Mouse (Mus musculus) megakaryocyte, adult 5-6 weeks (primary cell): ENCODE results near the gene 4930442H23Rik. TPM values are rescaled to one million over a fixed set of nuclear protein-coding genes. Genes with fewer than 3 reads are reported as not detected.

ENCODE experiments used
- ATAC-seq: 2 replicates; pipeline ENCODE4 v1.8.0; 2016; ENCODE audit warnings: mild to moderate bottlenecking, inconsistent platforms; ENCODE audit not compliant: poor library complexity, severe bottlenecking
- total RNA-seq, 2 experiments: library from RNA; stranded (forward) in 1 of 2; stranded (reverse) in 1 of 2; fragments of 153-499, 151-499 nt in 1 of 2; fragments of 221-1000, 200-1000 nt in 1 of 2; gene quantifications; 2 replicates each; pipeline versions ENCODE4 v1.2.3 to v1.2.4; 2015 to 2017

Gene 4930442H23Rik
- total RNA-seq, 2 experiments from 2014 or later = not detected

DNA sequence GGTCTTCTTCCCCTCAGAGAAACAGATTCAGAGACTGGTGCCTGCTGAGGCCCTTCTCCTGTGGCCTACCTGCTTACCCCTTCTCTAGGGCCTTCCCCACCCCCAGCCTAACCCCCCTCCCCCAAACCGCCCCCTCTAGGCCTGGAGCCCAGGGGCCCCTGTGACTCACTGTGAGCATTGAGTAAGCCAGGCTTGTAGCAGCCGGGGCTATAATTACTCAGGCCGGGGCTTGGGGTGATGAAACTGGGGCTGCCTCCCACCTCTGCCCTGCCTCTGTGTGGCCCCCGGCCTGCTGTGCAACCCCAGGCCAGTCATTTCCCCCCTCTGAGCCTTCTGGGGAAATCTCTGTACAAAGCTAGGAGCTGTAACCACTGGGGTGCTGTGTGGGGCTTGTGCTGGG is 37.4 kb downstream of the 4930442H23Rik start:
- no peak for ATAC-seq

DNA sequence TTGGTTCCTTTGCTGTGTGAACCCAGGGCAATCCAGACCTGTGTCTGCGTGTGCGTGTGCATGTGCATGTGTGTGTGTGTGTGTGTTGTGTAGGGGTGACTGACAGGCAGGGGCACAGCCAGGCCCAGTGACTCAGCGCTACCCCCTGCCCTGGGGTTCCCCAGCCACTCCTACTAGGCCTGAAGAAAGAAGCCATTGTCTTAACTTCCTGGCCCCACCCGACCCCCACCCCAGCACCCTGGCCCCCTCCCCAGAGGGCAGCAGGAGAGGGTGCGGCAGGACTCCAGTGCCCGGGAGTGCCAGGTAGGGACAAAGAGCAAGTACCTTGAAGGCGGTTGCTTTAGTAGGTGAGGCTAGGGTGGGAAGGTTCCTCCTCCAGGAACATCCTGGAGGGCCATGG is 37.9 kb downstream of the 4930442H23Rik start:
- no peak for ATAC-seq

DNA sequence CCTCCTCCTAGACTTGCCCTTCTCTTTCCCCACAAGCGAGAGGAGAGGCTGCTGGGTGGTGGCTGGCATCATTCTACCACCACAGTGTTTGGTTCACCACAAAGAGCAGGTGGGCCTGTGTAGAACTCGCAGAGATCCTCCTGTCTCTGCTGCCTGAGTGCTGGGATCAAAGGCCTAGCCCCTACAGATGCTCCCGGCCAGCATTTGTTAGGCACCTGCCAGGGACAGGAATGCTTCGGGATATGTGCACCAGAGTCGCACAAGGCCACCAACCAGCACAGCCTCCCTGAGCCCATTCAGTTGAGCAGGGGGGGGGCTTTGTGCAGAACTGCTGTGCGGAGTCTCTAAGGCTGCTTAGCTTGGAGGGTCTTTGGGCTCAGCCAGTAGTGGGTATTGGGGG is 38.3 kb downstream of the 4930442H23Rik start:
- no peak for ATAC-seq

DNA sequence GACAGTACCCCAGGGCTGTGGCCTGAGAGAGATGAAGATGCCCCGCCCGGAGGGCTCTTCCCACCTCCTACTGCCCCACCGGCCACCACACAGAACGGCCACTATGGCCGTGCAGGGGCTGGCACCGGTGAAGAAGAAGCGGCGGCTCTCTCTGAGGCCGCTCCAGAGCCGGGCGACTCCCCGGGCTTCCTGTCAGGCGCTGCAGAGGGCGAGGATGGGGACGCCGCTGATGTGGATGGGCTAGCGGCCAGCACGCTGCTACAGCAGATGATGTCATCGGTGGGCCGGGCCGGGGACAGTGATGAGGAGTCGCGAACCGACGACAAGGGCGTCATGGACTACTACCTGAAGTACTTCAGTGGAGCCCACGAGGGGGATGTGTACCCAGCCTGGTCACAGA is 39.0 kb downstream of the 4930442H23Rik start:
- ATAC-seq = no peak

DNA sequence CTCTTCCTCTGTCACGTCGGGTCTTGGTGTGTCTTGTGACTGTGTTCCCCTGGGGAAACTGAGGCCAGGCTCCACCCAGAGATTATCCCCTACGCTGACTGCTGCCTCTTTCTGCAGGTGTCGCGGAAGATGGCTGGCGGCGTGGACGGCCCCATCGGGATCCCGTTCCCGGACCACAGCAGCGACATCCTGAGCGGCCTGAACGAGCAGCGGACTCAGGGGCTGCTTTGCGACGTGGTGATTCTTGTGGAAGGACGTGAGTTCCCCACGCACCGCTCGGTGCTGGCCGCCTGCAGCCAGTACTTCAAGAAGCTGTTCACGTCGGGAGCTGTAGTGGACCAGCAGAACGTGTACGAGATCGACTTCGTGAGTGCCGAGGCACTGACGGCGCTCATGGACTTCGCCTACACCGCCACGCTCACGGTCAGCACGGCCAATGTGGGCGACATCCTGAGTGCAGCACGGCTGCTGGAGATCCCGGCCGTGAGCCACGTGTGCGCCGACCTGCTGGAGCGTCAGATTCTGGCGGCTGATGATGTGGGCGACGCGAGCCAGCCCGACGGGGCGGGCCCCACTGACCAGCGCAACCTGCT is 39.7 kb downstream of the 4930442H23Rik start:
- no peak for ATAC-seq

DNA sequence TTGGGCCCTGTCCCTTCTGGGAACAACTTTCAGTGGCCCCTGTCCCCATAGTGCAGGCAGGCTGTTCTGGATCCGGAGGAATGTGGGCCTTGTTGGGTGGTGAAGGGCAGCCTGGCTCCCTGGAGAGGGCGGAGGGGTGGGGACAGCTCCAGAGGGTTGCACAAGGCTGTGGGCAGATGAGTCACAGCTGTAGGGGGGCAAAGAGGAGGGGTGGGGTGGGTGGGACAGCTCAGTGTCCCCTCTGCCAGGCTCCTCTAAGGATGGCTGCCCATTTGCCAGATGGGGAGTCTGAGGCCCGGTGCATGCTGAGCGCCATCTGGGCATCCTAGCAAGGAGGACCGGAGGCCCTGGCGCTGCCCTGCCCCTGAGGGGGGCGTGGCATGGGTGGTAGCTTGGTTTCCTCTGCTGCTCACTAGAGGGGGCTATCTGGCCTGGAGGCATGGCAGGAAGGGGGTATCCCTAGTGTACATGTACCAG is 40.5 kb downstream of the 4930442H23Rik start:
- ATAC-seq = peak; percentile 29

DNA sequence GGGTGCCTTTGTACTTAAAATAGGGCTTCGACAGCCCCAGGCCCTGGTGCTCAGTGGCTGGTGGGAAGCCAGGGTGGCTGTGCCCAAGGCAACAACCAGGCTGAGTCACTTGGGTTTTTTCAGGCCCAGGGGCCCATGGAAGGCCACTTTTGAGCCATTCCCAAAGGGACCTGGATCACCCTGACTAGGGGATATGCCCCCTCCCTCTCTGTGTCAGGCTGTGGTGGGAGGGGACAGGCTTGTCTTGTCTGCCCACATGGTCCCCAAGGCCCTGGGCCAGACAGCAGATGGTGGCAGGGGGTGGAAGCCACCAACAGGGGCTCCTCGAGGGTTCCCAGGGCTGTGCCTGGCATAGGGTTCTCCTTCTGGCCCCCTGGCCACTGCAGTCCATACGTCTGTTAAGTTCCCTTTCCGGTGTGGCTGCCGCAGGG is 41.1 kb downstream of the 4930442H23Rik start:
- ATAC-seq = no peak

DNA sequence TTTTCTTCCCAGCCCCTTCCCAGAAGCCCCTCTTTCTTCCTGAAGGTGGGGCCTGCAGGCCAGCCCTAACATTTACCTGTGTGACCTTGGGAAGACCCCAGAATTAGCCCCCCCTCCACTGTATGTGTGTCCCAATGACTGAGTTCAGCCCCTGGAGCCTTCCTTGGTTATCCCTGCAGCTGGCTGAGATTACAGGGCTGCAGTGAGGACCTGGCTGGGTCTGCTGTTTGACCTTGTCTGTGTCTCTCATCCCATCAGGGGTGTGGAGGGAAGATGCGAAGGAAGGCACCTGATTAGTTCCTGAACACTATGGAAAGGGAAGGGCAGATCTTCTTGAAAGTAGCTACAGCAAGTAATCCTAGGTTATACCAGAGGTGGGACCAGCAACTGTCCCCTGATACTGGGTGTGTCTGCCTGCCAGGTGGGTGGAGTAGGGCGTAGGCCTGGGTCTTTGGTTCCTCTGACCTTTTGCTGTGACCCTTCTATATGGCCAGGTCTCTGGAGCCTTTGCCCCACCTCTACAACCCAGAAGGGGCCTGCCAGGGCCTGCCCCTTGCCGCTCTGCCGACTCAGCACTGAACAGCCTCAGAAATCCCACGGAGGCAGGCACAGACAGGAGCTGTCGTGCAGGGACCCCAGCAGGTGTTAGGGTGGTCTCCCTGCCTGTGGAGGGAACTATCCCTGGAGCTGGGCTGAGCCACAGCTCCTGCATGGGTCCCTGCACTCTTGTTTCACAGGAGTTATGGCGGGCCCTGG is 42.0 kb downstream of the 4930442H23Rik start:
- ATAC-seq = no peak

DNA sequence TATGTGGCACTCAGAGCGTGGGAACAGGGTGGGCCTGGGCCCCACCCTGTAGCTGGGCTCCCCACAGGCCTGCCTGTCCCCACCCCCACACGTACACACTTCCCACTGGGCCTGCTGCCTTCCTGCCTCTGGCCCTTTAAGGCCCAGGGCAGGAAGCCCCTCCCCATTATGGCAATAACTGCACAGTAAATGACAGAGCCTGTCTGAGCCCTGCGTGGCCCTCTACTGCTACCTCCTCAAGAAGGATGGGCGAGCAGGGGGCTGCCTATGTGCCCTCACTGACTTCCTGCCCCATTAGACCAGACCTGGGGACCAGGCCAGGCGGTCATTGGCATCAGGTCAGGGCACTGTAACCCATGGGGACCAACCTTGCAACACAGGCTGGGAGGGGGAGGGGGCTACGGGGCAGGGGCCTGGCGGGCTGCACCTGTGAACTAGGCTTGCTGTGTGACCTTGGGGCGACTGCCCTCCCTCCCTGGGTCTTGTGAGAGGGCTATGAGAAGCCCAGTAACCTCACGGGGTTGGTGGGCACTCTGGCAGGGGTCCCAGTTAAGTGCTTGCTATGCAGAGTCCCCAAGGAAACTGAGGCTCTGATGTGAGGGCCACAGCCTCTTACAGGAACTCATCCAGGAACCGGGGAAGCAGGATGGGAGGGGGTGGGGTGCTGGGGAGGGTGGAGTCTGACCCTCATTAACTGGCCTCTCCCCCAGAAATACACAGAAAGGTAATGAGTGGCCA is 42.8 kb downstream of the 4930442H23Rik start:
- ATAC-seq = no peak

DNA sequence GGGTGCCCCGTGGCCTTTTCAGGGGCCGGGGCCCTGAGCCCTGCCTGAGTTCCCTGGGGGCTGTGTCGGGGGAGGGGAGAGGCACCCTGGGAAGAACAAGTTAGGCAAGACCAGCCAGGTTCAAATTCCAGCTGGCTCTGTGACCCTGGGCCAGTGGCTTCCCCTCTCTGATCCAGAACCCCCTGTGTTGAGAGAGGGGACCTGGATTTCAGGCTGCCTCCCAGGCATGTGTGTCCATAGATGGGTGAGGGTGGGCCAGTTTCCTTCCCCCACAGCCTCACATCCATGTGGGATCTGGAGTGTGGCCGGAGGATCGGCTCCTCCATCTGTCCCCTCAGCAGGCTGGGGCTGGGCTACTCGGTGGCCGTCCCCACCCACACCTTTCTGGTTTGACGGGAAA is 43.6 kb downstream of the 4930442H23Rik start:
- ATAC-seq = no peak

DNA sequence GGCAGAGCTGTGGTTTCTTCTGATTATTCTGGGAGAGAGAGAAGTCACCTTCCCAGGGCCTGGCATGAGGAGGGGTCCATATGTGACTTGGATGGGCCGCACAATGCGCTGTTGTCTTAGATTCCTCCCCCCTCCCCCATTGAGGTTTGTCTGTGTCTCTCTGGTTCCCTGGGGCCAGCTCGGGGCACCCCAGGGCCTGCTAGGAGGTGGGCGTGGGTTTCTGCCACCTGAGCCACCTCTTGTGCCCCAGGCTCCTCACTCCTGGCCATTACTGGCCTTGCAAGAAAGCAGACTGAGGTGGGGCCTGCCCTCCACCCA is 44.2 kb downstream of the 4930442H23Rik start:
- ATAC-seq = no peak

DNA sequence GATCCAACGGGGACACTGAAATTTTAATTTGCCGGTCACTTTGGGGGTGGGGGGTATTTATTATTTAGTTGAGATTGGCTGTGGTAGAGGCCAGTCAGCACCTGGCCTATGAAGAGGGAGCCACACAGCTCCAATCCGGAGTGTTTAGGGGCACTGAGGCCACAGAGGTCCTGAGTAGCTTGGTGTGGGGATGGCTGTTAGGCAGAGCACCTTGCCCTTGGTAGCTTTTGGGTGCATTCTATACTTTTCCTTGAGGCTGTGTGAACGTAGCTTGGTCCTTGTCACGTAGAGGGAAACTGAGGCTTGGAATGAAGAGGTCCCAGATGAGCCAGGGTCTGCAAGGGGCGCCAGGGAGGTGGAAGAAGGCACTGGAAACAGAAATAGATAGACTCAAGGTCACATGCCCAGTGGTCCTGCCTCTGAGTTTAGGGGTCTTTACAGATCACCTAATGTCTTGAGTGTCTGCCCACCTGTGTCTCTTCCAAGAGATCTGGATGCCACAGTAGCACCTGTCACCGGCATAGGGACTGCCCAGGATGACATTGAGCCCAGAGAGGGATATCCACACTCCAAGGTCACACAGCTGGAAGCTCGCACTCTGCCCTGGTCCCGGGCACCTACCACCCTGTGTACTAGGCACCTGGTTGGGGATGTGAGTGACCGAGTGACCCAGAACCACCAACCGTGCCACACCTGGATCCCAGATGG is 44.7 kb downstream of the 4930442H23Rik start:
- no peak for ATAC-seq

DNA sequence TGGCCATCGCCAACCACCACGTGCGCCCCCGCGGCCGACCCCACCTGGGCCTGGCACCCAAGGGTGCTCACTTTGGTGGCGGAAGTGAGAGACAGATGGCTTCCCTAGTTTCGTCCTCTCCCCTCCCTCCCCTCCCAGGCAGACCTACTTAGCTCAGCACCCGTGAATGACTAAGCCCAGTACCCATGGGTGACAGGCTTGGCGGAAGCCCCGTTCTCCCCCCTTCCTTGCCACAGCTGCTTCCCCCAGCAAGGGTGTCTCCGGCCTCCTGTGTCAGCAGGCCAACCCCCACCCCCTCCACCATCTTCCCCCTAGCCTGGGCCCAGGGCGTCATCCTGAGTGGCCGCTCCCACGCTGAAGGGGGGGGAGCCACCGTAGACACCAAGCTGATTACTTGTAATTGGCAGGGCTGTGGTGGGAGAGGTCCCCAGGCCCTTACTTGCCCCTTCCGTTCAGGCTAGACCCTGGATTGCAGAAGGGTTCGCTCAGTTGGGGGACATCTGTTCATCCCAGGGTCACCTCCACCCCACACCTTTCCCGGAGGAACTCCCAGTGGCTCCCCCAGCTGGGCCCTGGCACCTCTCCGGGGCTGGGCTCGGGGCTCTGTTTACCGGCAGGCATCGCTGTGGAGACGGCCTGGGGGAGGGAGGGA is 45.4 kb downstream of the 4930442H23Rik start:
- ATAC-seq = peak; percentile 6

DNA sequence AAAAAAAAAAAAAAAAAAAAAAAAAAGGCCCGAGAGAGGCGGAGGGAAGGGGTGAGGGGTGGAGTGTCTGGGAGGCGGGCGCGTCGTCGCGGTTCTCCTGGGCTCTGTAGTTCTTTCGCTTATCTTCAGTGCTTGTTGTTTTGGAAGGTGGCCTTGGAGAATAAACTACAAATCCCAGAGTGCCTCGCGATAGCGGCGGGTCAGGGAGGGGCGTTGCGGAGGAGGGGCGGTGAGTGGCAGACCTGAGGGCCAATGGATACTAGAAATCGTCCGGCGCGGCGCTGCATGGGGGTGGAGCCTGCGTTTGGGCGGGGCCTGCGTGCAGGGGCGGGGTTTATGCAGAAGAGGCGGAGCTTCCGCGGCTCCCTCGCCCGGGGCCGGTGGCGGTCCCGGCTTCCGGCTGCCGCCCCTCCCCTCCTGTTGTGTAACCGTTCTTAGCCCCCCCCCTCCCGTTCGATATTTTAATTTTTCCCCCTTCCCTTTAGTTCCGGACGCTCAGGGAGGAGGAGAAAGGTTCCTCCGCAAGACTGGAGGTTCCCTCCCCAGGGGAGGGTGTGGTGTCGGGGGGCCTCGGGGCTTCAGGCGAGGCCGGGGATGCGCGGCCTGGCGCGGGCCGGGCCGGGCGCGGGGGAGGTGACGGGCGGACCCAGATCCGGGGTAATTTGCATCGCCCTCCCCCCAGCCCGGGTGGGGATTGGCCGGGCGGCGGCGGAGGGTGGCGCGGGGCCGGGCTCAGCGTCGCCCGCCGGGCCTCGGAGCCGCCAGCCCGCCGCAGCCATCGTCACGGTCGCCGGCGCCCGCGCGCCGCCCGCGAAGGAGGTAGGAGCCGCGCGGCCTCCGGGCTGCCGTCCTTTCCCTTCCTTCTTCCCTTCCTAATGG is 46.2 kb downstream of the 4930442H23Rik start:
- ATAC-seq = peak; percentile 70

DNA sequence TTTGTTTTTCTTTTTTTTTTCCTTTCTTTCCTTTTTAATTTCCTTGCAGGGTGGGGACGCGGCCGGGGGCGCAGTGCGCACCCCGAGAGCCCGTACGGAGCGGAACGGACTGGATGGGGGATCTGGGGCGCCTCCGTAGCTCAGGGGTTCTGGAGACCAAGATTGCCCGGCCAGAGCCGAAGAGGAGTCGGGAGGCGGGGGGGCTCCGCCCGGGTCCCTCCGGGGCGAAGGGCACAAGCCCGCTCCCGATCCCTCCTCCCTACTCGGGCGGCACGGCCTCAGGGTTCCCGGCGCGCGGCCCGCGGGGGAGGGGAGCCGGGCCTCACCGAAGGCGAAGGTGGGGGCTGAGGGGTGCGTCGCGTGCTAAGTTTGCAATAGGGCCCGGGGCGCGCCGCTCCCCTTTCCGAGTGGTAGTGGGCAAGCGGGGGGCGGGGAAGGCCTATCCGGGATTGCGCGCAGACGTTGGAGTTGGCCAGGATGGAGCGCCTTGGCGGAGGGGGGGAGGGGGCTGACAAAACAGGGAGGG is 46.9 kb downstream of the 4930442H23Rik start:
- ATAC-seq = no peak

DNA sequence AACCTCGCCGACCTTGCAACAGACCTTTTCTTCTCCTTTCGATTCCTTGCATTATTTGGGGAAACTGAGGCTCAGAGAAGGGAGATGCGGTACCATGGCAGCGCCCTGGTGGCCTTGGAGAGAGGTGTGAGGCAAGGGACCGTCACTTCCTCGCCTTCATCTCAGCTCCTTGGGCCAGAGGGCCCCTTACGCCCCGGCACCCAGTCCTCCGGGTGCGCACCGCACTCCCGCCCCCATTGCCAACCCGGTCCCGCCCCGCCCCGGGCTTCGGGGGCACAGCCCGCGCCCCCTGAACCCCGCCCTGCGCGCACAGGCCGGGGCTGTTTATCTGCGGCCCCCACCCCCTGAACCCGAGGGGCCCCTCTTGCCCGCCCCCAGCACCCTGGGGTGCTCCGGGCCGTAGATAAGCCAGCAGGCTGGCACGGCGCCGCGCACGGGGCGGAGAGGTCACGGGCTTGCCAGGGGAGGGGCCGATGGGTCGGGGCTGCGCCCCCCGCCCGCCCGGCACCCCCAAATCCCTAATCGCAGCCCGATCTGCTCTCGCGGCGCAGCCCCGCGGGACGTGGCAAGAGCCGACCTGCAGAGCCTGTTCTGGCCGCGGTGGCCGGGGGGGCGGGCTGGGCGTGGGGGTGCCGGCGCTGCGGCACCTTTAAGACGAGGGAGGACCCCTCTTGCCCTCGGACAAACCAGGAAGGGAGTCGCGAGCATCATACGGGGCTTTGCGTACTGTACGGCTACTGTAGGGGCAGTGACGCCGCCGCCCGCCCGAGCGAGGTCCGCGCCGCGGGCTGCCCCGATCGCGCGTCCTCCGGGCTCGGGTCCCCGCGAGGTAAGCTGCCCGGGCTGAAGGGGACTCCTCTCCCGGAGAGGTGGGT is 47.6 kb downstream of the 4930442H23Rik start:
- ATAC-seq = peak; percentile 10

DNA sequence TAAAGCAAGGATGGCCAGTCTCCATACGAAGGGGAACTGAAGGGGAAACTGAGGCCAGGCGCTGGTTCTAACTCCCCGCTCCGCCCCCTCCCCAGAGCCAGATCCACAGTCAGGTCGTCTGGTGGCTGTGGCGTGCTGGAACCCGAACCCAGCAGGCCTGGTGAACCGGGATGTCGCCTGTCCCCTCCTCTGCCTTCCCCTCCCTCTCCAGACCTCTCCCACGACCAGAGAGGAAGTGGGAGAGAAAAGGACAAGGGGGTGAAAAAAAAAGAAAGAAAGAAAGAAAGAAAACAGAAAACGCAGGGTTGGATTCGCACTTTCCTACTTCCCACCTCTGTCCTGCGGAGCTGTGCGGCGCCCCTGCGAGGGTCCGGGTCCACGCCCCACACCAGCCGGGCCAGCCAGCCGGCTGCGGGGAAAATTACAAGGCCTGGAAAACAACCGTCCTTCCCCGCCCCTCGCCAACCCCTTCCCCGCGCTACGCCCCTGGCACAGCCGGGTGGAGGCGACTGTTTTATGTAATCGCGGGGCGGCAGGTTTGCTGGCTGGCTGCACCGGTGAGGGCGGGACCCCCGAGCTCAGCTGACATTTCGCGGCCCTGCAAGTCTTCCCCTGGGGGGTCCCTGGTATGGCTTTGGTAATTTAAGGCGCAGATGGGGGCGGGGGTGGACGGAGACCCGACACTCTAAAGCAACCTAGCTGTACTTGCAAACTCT is 48.5 kb downstream of the 4930442H23Rik start, which contains the start of gene Zbtb7a:
Gene Zbtb7a, plus strand, starts transcription at position 255 of the 716 bp plus-strand sequence.
- no peak for ATAC-seq

DNA sequence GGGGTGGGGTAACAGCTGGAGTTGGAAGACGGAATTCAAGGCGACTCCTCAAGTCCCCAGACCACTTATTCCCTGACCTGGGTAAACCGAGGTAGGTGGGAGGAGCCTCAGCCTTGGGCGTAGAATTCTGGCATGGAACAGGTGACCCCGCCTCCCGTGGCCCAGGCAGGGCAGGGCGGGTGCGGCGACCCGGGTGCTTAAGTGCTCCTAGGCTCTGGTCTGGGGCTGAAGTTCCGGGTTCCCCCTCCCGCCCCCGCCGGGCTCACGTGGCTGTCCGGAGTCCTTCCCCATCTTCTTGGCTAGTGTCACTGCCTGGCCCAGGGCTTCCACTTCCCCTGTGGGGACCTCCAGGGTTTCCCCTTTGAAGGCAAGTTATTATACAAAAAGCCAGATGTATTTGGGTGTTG is 49.5 kb downstream of the 4930442H23Rik start:
- peak; percentile 58 for ATAC-seq
